Mouse (Mus musculus): ENCODE measurements around the gene C87436.

The C87436 gene

DNA sequence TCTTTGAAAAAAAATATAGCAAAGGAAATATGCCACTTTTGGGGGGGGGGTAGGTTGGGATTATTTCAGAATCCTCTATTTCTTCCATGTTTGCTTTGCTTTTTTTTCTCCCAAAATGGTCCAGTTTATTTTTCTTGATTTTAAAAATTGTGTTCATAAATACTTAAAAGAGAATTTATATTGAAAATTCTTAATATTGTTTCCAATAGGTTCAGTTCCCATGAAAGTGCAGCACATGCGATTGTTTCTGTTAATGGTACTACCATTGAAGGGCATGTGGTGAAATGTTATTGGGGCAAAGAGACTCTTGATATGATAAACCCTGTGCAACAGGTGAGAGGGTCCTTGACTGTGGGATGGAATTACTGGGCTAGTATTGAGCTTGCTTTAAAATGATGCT is 11.8 kb upstream of the C87436 start, which contains the start of gene Gm44790:
Gm44790 (plus strand) TSS at position 301 of the 400 bp plus-strand sequence.
- DNase-seq (ENCODE audit: low spot score), result no peak

DNA sequence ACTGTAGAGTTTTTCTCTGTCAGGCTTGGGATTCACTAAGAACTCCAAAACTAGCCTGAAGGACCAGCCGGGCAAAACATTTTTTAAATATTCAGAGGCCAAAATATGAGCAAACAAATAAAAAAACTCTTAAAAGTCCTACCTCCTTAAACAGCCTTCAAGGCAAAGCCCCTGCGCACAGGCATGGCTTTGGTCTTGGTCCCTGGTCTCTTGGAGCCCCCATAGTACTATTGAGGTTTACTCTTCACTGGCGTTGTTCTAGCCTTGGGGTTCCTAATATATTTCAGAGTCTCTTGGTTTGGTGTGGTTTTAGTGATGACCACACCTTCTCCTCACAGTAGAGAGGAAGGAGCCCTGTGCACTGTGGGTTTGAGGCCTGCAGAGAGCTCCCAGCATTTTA is 6.6 kb upstream of the C87436 start:
- DNase-seq (ENCODE audit: low spot score), result no peak

DNA sequence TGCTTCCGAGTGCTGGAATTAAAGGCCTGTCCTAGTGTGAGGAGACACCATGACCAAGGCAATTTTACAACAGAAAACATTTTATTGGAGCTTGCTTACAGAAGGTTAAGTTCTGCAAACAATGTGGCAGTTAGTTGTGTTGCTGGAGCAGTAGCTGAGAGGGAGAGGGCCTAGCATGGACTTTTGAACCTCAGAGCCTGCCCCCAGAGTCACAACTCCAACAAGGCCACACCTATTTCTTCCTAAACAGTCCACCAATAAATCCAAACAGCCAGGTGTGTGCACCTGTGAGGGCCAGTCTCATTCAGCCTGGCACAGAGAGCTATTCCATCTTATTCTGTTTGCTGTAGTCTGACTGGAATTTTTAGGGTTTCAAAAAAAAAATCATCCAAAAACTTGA is 4.5 kb upstream of the C87436 start:
- peak; percentile 56 for DNase-seq (ENCODE audit: low spot score)

DNA sequence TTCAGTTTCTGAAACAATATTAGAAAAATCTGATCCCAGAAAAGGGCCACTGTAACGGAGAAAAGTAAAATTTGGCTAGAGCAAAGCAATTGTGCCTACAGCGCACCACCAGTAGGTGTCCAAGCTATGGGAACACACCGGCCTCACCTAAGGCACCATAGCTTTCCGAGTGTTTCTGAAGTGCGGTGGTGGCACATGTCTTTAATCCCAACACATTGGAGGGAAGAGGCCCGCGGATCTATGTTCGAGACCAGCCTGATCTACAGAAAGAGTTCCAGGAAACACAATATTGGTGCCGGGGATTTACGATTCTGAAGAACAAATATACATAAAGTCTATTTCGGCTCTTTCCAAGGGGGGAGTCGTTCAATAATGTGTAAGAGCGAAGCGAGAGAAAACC is 463 bp upstream of the C87436 start:
- peak; percentile 69 for DNase-seq (ENCODE audit: low spot score)

DNA sequence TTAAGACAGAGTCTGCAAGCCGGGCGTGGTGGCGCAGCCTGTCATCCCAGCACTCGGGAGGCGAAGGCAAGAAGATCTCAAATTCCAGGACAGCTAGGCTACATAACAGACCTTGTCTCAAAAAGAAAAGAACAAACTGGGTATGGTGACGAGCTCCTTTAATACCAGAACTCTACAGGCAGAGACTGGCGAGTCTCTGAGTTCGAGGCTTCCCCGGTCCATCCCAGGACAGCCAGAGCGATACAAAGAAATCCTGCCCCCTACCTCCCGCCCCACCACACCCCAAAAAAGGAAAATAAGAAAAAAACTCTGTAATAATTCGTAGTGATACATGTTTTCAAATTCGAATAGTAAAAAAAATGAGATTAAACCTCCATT is 934 bp downstream of the C87436 start:
- DNase-seq (ENCODE audit: low spot score), result no peak

DNA sequence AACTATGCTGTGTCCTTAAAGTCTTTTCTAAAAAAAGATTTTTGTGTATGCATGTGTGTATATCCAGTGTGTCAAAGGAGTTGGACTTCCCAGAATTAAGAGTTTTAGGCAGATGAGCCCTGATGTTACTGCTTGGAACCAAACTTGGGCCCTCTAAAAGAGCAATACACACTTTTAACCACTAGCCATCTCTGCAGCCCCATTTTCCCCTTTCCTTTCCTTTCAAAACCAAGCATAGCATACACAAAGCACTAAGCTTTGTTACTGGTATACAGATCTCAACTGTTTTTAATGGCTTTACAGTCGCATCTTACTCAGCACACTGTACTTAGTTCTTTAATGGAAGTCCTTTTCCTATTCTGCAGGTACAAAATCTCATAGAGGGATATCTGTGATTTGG is 1.4 kb downstream of the C87436 start:
- no peak for DNase-seq (ENCODE audit: low spot score)

DNA sequence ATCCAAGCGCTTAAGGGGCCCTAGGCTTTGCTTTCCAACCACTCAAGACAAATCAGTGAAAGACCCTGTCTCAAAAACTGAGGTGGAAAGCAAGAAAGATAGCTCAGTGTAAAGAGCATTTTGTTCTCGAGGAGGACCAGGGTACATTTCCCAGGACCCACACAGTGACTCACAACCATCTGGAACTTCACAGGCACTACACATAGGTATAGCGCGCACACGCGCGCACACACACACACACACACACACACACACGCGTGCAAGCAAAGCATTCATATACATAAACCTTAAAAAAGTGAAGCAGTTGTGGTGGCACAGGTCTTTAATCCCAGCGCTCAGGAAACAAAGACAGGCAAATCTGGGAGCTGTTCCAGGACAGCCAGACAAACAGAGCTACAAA is 3.4 kb downstream of the C87436 start:
- DNase-seq (ENCODE audit: low spot score), result no peak

DNA sequence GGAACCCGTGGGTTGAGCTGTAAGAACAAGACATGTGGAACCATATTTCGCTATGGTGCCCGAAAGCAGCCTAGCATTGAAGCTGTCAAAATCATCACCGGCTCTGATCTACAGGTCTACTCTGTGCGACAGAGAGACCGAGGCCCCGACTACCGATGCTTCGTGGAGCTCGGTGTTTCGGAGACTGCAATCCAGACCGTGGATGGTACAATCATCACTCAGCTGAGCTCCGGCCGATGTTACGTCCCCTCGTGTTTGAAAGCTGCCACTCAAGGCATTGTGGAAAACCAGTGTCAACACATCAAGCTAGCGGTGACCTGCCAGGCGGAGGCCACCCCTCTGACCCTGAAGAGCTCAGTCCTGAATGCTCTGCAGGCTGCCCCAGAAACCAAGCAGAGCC is 7.4 kb downstream of the C87436 start:
- no peak for DNase-seq (ENCODE audit: low spot score)

DNA sequence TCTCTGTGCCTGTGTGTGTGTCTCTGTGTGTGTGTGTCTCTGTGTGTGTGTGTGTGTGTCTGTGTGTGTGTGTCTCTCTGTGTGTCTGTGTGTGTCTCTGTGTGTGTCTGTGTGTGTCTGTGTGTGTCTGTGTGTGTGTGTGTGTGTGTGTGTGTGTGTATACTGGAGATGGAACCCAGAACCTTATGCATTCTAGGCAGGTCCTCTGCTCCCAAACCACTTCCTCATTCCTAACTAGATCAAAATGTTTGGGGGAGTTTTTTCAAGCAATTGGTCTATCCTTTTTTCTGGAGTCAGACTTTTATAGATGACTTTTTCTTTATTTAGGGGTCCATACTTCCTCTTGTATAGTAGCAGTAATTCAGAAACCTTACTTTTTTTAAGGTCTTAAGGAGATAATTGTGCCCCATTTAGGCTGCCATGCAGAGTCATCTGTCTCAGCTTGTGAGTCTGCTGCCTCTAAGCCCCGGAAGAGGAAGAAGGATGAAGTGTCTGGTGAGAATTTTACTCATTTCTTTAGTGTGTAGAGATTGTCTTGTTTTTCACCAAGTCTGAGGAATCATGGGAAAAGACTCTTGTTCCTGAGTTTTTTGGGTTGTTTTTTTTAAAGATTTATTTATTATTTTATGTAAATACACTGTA is 8.9 kb downstream of the C87436 start:
- DNase-seq (ENCODE audit: low spot score), result no peak

DNA sequence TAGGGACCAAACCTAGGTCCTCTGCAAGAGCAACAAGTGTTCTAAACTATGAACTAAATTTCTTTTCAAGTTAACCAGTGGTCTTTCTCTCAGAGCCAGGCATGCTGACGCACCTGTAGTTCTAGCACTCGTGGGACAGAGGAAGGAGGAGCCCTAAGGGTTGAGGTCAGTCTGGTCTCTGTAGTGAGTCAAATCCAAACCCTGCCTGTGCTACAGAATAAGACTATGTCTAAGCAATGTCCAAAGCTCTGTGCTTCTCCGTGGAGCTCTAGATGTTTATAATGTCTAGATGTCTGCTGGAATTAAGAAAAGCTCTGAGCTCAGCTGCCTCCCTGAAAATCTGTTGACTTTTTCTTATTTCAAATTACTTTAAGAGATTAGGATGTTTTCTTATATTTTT is 18.6 kb downstream of the C87436 start:
- no peak for DNase-seq (ENCODE audit: low spot score)

DNA sequence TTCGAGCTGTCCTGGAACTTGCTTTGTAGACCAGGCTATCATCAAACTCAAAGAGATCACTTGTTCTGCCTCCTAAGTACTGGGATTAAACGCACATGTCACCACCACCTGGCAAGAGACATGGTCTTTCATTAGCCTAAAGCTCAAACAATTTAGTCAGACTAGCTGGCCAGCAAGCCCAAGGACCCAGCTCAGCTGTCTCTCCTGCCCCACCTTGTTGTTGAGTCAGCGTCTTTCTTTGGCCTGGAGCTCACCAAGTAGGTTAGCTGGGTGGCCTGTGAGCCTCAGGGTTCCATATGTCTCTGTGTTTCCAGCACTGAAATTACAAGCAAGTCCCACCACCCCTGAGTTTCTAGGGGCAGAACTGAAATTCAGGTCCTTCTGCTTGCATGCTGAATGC is 24.9 kb downstream of the C87436 start:
- DNase-seq (ENCODE audit: low spot score), result no peak

DNA sequence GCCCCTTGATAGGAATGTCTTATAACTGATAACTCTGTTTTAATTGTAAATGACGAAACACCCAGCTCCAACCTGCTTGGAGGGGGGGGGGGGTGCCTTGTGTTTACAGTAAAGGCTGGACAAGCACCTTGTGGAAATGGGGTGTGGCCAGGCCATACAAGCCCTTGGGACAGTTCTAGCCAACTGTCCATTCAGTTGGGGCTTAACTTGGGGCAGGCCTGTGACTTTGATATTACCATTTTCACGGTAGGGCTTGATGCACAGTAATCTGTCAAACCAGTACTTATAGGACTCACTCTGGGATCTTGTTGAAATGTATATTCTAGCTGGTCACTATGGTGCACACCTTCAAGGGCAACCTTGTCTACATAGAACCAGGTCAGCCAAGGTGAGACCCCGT is 33.1 kb downstream of the C87436 start:
- no peak for DNase-seq (ENCODE audit: low spot score)

DNA sequence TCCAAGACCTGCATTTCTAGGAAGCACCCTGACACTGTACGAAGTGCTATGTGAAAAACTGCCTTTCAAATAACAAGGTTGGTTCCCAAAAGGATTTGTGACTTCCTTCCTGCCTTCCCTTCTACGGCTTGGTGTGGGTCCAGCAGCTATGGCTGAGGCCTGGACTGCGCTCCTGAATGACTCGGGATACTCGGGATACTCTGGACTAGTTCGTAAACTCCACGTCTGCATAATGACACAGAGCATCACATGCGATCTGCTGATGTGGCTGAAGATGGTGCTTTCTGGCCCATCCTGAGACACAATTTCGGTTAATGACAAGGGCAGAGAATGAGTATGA is 33.6 kb downstream of the C87436 start:
- DNase-seq (ENCODE audit: low spot score), result no peak

DNA sequence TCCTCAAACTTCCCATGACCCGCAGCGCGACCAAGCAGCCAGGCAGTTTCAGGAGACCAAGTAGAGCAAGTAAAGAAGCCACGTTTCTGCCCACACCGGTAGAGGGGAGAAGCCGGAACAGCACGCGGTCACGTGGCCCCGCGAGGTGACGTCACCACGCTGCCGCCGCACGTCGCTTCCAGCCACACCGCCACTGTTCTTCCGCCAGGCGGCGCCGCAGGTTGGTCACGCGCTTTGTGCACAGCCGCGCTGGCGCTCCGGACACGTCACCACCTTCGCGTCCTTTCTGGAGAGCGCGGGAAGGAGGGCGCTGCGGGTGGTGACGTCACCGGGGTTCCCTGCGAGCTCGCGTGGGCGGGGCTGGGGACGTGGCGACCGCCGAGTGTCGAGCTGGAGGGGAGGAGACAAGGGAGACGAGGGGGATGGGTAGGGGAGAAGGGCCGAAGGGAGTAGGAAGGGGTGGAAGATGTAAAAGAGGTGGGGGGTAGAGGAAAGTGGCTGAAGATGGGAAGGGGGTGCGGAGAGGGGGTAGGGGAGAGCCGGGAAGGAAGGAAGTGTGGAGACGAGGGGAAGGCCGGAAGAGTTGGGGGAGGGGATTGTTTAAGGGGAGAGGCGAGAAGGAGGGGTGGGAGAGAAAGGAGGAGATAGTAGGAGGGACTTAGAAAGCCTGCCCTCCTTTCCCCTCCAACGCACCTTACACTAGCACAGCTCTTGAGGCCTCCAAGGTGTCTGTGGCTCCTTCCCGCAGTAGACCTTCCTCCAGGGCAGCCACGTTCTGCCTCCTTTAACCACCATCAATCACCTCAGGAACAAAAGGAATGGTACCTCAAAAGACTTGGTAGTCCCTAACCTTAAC is 34.2 kb downstream of the C87436 start:
- DNase-seq (ENCODE audit: low spot score), result peak; percentile 99

DNA sequence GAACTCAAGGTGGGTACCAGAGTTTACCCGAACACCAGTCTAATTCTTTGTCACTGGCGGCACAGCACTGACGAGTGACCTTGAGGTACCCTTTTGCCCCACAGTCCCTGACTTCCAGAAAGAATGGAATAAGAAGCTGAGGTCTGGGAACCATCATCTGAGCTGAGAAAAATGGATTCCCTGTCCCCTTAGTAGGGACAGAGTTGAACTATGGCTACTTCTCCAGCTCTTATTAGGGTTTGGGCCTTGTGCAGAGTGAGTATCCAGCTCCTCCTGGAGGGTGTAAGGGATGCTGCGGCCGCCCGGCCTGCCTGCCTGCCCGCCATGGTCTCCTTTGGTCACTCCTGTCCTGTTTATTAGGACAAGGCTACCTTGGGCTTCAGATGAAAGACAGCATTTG is 34.9 kb downstream of the C87436 start:
- DNase-seq (ENCODE audit: low spot score), result no peak

DNA sequence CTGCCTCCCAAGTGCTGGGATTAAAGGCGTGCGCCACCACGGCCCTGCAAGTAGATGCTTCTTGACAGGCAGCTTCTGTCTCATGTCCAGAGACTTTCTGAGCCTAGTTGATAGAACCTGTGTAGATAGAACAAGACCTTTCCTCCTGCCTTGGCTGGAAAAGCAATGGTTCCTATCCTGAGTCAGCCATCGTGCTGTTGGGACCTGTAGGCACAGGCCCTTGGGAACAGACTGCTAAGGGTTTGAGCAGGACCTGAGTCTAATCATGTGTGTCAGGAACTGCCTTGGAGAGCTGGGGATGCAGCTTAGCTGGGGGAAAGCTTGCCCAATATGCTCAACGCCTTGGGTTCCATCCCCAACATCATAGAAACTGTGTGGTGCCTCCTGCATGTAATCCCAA is 35.9 kb downstream of the C87436 start:
- no peak for DNase-seq (ENCODE audit: low spot score)

DNA sequence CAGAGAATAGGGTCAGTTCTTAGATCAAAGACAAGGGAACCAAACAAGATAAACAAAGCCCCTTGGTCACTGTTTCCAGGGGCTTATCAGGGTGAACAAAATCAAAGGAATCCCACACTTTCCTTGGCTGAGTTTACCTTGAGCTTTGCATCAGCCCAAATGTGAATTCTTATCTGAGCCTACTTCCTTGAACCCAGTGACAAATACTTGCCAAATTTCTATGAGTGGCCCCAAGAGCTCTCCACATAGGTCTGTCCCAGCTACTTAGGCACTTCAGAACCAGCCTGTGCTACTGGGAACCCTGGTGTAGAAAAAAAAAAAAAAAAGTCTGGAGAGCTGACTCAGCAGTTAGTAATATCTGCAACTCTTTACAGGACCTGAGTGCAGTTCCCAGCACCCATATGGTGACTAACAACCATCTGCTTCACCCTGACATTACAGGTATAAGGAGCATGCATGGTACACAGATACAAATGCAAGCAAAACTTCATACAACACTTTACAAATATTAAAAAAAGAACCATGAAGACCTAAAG is 36.5 kb downstream of the C87436 start:
- DNase-seq (ENCODE audit: low spot score), result no peak

DNA sequence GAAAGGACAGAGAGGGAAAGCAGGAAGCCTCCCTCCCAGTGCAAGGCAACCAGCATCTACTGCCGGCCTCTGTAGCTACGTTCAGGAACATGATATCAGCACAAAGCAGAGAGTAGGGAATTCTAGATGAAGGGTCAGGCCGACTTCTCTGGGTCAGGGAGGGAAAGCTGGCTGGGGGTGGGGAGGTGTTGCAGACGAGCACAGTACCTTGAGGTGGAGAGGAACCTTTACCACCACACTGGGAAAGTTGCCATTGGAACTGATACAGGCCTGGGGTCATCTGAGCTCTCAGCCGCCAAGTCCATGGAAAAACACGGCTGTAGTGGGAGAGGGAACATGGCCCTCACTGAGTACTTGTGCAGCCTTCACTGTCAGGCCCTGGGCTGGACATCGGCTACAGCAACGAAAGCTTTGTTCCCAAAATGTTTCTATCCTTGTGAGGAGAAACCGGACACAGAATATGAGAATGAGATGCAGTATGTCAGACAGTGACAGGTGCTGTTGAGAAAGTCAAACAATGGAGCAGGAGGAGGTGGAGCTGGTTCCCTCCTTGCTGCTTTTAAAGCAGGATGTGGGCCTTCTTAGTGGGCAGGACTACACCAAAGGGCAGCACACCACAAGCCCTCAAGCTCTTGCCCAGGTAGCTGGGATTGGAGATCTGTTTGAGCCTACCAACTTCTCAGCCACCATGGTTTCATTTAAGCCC is 37.4 kb downstream of the C87436 start:
- no peak for DNase-seq (ENCODE audit: low spot score)

DNA sequence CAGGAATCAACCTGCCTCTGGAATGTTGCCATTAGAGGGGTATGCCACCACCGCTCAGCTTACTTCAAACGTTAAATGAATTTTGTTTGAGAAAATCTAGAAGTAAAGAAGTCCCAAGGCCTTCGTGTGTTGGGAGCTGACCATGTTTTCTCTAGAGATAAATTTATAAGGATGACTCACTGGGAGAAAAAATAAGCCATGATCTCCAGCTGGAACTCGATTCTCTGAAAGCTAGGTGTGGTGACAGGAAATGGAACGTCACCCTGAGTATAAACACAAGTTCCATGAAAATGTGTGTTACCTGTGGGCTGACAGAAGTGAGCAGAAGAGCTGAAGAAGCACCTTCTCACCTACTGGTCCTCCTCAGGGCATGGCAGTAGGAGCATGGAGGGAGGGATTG is 38.8 kb downstream of the C87436 start:
- DNase-seq (ENCODE audit: low spot score), result no peak

DNA sequence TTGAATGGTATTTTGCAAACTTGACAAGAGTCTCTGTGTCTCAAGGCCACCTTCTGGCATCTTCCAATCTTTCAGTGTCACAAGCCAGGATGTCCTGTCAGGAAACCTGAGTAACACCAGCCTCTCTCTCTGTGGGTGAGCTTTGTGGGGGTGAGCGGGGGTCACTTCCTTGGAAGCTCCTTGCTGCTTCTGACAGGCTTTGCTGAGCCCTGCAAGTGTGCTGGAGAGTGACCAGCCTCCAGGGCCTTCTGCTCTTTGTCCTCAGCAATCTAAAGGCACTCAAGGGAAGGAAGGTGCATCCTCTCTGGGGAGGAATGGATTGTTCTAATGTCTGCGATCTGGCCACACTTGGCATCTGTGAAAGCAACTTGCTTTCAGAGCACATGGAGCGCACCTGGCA is 41.1 kb downstream of the C87436 start:
- peak; percentile 39 for DNase-seq (ENCODE audit: low spot score)

DNA sequence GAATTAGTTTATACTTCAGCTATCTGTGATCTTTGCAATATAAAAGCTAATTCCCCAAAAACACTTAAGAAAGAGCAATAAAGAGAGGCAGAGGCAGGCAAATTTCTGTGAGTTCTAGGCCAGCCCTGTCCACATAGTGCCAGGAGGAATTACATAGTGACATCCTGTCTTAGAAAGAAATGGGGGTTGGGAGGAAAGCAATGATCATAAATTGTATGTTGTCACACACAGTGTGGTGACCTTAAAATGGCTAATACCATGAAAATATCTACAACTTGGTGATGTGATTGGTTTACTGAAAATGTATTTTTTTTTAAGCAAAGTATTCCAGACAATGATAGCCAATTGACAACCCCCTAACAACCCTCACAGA is 41.6 kb downstream of the C87436 start:
- DNase-seq (ENCODE audit: low spot score), result no peak

DNA sequence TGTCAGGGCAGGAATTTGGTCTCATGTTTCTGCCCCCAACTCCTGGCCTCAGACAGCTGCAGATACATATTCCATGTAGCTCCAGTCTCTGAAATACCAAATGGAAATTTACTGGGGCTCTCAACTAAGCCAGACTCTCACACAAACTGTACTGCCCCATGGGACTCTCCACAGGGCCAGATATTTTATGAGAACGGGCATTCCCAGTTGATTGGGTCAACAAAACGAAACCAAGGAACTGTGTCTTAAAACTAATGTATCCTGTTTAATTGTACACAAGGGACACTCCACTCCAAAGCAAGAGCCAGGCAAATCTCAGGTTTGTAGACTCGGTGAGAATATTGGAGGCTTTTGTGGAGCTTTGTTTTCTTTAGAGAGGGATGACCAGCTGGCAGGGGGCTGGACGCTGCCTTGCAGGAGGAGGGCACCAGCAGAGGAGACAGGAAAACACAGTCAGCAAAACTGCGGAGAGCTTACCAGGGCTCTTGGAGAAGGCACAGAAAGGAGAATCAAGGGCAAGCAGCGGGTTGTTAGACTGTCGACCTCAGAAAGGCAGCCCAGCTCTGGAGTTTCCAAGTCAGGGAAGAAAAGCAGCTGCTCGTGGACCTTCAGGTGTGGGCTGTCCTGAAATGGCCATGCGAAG is 42.1 kb downstream of the C87436 start:
- DNase-seq (ENCODE audit: low spot score), result peak; percentile 42

DNA sequence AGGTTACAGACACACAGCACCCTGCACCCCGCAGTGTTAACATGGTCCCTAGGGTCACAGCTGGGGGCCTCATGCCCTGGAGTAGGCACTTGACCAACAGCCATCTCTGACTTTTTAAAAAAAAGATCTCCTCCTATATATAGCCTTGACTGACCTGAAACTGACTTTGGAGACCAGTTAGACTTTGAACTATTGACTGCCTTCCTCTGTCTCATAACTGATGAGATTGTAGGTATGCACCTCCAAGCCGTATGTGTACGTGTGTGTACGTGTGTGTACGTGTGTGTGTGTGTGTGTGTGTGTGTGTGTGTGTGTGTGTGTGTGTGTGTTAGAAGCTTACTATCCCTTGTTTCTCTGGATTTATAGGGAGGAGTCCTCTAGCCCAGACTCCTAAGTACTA is 43.7 kb downstream of the C87436 start:
- no peak for DNase-seq (ENCODE audit: low spot score)
